Mouse (Mus musculus): ENCODE results near the gene Tbc1d2. TPM values are rescaled to one million over a fixed set of nuclear protein-coding genes. Genes with fewer than 3 reads are reported as not detected.
"Not testable (repeated sequence)": the region's sequence is repeated elsewhere in the genome, so short reads cannot be mapped to it uniquely, and the experiment has no call there.

Tbc1d2 gene
- polyA plus RNA-seq, 1 experiment, result 6.1 TPM

DNA sequence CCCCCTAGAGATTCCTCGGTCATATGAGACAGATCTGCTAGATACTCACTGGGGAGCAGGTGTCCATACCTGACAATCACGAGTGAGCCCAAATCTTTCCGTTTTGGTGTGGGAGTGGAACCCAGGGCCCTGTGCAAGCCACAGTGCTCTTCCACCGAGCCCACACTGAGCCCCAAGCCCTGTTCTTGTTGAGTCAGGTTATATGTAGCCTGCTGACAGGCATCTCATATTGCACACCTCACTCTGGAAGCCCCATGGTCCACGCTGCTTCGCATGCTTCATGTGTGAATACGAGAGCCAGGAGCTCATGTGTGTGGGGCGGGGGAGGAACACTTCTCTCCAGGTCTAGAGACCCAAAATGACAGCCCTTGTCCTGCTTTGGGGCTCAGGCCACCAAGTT is 60.9 kb downstream of the Tbc1d2 start:
- H3K27ac ChIP-seq (ENCODE audit: insufficient read depth, low read depth, low read length), result no peak overlapping the region
- no peaks in the 10 kb centered on the region for H3K4me1 ChIP-seq (ENCODE audit: control insufficient read depth, insufficient read depth, low read length)
- TF ChIP-seq POLR2A (IDR thresholded peaks at IDR 0.05; ENCODE audit: low read depth, low read length) (no peak), CTCF (conservative IDR thresholded peaks at IDR 0.05; ENCODE audit: insufficient read depth, insufficient read length, low read depth, low read length) (no peak)
- H3K27me3 ChIP-seq (replicated peaks; ENCODE audit: control insufficient read depth, insufficient read depth, low read length), result no peaks in the 10 kb centered on the region
- DNase-seq, result no peak
- no peaks in the 10 kb centered on the region for H3K36me3 ChIP-seq (ENCODE audit: control insufficient read depth, insufficient read depth, low read length)
- 79% methylated on average over 8 of the region's 8 CpGs for WGBS
- no peak overlapping the region for H3K4me3 ChIP-seq (ENCODE audit: insufficient read depth, low read depth, low read length)

DNA sequence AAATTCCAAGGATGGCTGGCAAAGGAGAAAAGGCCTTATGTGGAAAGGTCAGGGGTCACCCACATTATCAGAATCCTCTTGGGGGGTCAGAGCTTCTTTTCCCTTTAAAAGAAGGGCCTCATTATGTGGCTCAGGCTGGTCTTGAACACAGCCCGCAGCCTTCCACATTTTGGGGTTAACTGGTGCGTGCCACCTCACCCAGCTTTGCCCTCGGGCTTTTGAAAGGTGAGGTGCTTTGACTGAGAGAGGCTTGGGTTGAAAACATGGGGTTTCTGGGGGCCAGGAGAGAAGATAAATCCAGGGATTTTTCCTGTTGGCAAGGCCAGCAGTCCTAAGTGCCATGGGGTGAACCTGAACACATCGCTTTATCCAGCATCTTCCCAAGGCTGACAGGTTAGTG is 63.5 kb downstream of the Tbc1d2 start:
- 90% methylated on average over 4 of the region's 4 CpGs for WGBS
- no peaks in the 10 kb centered on the region for H3K27me3 ChIP-seq (replicated peaks; ENCODE audit: control insufficient read depth, insufficient read depth, low read length)

DNA sequence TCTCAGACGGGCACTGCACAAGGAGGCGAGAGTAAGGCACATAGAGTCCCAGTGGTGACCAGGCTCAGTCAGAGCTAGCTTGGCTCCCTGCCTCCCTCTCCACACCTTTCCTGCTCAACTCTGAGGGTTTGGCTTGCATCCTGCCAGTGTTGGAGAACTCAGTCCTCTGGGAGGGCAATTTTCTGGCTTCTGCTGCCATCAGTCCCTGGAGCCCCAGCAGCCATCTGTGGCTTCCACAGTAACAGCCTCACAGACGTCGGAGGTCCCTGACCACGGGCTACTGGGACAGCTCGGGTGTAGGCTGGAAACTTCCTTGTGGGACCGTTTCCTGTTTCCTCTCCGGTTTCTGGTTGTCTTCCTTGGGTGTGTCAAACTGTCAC is 64.2 kb downstream of the Tbc1d2 start:
- TF ChIP-seq CTCF (conservative IDR thresholded peaks at IDR 0.05; ENCODE audit: insufficient read depth, insufficient read length, low read depth, low read length) (no peak), POLR2A (IDR thresholded peaks at IDR 0.05; ENCODE audit: low read depth, low read length) (no peak)
- no peak overlapping the region for H3K4me3 ChIP-seq (ENCODE audit: insufficient read depth, low read depth, low read length)
- 66% methylated on average over 8 of the region's 8 CpGs for WGBS
- no peak overlapping the region for H3K27ac ChIP-seq (ENCODE audit: insufficient read depth, low read depth, low read length)
- DNase-seq, result no peak
- H3K36me3 ChIP-seq (ENCODE audit: control insufficient read depth, insufficient read depth, low read length), result no peaks in the 10 kb centered on the region
- H3K4me1 ChIP-seq (ENCODE audit: control insufficient read depth, insufficient read depth, low read length), result no peaks in the 10 kb centered on the region
- H3K27me3 ChIP-seq (replicated peaks; ENCODE audit: control insufficient read depth, insufficient read depth, low read length), result no peaks in the 10 kb centered on the region

More for the DNA sequence above, 63.5 kb downstream of the Tbc1d2 start:
- TF ChIP-seq CTCF (conservative IDR thresholded peaks at IDR 0.05; ENCODE audit: insufficient read depth, insufficient read length, low read depth, low read length), result no peak
- no peak for TF ChIP-seq POLR2A (IDR thresholded peaks at IDR 0.05; ENCODE audit: low read depth, low read length)
- no peak for DNase-seq
- Histone ChIP-seq H3K4me1 (ENCODE audit: control insufficient read depth, insufficient read depth, low read length) (no peaks in the 10 kb centered on the region), H3K36me3 (ENCODE audit: control insufficient read depth, insufficient read depth, low read length) (no peaks in the 10 kb centered on the region), H3K4me3 (ENCODE audit: insufficient read depth, low read depth, low read length) (no peak overlapping the region), H3K27ac (ENCODE audit: insufficient read depth, low read depth, low read length) (no peak overlapping the region)

DNA sequence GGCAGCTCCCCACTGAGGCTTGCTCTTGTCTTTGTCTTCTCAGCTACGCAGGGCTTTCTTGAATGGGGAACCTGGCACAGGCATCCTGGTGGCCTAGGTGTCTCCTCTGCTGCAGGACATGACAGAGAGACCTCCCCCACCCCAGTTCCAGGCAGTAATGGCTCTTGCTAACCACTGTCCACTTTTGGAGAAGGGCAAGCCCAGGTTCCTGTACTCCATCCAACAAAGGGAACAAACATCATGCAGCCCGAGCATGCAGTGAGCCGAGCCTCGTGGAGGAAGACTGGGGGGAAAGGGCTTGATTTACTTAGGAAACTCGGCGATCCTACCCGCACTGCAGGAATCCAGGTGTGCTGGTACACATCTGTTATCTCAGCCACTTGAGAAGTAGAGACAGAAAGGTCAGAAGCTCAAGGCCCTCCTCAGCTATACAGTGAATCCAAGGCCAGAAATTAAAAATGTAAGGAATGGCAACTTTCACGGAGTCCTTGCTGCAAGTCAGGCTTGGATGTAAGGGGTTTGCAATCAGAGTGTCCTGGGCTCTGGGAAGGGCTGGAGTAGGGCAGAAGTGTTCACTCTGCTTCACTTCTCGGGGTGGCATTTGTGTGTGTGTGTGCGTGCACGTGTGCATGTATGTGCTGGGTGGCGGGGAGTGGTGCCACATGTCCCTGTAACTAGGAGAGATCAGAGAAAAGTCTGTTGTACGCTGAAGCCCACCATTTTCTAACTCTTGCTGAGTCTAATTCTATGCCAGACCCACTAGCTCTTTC is 64.8 kb downstream of the Tbc1d2 start:
- Histone ChIP-seq H3K4me3 (ENCODE audit: insufficient read depth, low read depth, low read length) (no peak overlapping the region), H3K4me1 (ENCODE audit: control insufficient read depth, insufficient read depth, low read length) (no peaks in the 10 kb centered on the region), H3K36me3 (ENCODE audit: control insufficient read depth, insufficient read depth, low read length) (no peaks in the 10 kb centered on the region), H3K27ac (ENCODE audit: insufficient read depth, low read depth, low read length) (no peak overlapping the region), H3K27me3 (replicated peaks; ENCODE audit: control insufficient read depth, insufficient read depth, low read length) (no peaks in the 10 kb centered on the region)
- 70% methylated on average over 13 of the region's 13 CpGs for WGBS
- DNase-seq, result no peak
- TF ChIP-seq CTCF (conservative IDR thresholded peaks at IDR 0.05; ENCODE audit: insufficient read depth, insufficient read length, low read depth, low read length) (no peak), POLR2A (IDR thresholded peaks at IDR 0.05; ENCODE audit: low read depth, low read length) (no peak)

DNA sequence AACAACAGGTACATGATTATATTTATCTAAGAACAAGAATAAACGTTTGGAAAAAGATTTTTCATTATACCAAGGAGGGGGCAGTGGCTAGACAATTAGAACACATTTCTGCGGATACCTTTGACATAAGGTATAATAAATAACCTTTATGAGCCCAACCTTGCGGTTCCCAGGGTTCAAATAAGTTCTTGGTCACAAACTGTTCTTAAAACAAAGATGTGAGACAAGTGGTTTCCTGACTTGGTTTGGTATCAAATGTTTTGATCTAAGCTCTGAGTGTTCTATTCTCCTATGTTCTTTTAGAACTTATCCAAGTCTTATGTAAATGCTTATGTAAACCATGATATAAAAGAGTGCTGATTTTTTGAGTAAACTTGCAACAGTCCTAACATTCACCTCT is 65.5 kb downstream of the Tbc1d2 start:
- H3K4me3 ChIP-seq (ENCODE audit: insufficient read depth, low read depth, low read length); H3K4me1 ChIP-seq (ENCODE audit: control insufficient read depth, insufficient read depth, low read length); H3K27ac ChIP-seq (ENCODE audit: insufficient read depth, low read depth, low read length); DNase-seq; H3K36me3 ChIP-seq (ENCODE audit: control insufficient read depth, insufficient read depth, low read length); H3K27me3 ChIP-seq (replicated peaks; ENCODE audit: control insufficient read depth, insufficient read depth, low read length): not testable (repeated sequence)
- WGBS, result 29% methylated on average over 3 of the region's 3 CpGs

DNA sequence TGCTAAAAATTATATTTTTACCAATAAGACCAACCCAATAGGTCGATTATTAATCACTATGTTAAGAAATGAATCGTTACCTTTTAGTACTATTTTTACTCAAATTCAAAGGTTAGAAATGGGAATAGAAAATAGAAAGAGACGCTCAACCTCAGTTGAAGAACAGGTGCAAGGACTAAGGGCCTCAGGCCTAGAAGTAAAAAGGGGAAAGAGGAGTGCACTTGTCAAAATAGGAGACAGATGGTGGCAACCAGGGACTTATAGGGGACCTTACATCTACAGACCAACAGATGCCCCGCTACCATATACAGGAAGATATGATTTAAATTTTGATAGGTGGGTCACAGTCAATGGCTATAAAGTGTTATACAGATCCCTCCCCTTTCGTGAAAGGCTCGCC is 65.9 kb downstream of the Tbc1d2 start:
- not testable (repeated sequence) for H3K4me3 ChIP-seq (ENCODE audit: insufficient read depth, low read depth, low read length); H3K27me3 ChIP-seq (replicated peaks; ENCODE audit: control insufficient read depth, insufficient read depth, low read length); H3K36me3 ChIP-seq (ENCODE audit: control insufficient read depth, insufficient read depth, low read length); H3K27ac ChIP-seq (ENCODE audit: insufficient read depth, low read depth, low read length); H3K4me1 ChIP-seq (ENCODE audit: control insufficient read depth, insufficient read depth, low read length); DNase-seq
- WGBS, result 89% methylated on average over 2 of the region's 6 CpGs

DNA sequence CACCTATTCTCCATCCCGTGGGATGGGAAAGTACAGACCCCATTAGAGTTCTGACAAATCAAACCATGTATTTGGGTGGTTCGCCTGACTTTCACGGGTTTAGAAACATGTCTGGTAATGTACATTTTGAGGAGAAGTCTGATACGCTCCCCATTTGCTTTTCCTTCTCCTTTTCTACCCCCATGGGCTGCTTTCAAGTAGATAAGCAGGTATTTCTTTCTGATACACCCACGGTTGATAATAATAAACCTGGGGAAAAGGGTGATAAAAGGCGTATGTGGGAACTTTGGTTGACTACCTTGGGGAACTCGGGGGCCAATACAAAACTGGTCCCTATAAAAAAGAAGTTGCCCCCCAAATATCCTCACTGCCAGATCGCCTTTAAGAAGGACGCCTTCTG is 68.0 kb downstream of the Tbc1d2 start:
- H3K27me3 ChIP-seq (replicated peaks; ENCODE audit: control insufficient read depth, insufficient read depth, low read length); H3K36me3 ChIP-seq (ENCODE audit: control insufficient read depth, insufficient read depth, low read length); H3K4me3 ChIP-seq (ENCODE audit: insufficient read depth, low read depth, low read length); DNase-seq; H3K27ac ChIP-seq (ENCODE audit: insufficient read depth, low read depth, low read length); H3K4me1 ChIP-seq (ENCODE audit: control insufficient read depth, insufficient read depth, low read length): not testable (repeated sequence)
- 88% methylated on average over 9 of the region's 9 CpGs for WGBS

DNA sequence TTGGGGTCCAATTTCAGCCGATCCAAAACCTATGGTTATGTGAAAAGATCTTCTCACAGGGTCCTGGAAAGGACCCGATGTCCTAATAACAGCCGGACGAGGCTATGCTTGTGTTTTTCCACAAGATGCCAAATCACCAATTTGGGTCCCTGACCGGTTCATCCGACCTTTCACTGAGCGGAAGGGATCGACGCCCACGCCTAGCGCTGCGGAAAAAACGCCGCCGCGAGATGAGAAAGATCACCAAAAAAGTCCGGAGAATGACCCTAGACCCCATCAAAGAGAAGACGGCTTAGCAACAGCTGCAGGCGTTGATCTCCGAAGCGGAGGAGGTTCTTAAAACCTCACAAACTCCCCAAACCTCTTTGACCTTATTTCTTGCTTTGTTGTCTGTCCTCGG is 68.4 kb downstream of the Tbc1d2 start:
- H3K4me3 ChIP-seq (ENCODE audit: insufficient read depth, low read depth, low read length); H3K36me3 ChIP-seq (ENCODE audit: control insufficient read depth, insufficient read depth, low read length); H3K27me3 ChIP-seq (replicated peaks; ENCODE audit: control insufficient read depth, insufficient read depth, low read length); H3K4me1 ChIP-seq (ENCODE audit: control insufficient read depth, insufficient read depth, low read length); H3K27ac ChIP-seq (ENCODE audit: insufficient read depth, low read depth, low read length); DNase-seq: not testable (repeated sequence)
- WGBS, result 92% methylated on average over 22 of the region's 22 CpGs

DNA sequence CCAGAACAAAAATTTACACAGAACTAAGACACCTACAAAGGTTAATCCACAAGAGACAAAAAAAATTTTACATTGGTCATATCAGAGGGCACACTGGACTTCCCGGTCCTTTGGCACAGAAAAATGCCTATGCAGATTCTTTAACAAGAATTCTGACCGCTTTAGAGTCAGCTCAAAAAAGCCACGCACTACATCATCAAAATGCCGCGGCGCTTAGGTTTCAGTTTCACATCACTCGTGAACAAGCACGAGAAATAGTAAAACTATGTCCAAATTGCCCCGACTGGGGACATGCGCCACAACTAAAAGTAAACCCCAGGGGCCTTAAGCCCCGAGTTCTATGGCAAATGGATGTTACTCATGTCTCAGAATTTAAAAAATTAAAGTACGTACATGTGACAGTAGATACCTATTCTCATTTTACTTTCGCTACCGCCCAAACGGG is 69.2 kb downstream of the Tbc1d2 start:
- DNase-seq; H3K27me3 ChIP-seq (replicated peaks; ENCODE audit: control insufficient read depth, insufficient read depth, low read length); H3K4me1 ChIP-seq (ENCODE audit: control insufficient read depth, insufficient read depth, low read length); H3K27ac ChIP-seq (ENCODE audit: insufficient read depth, low read depth, low read length); H3K36me3 ChIP-seq (ENCODE audit: control insufficient read depth, insufficient read depth, low read length); H3K4me3 ChIP-seq (ENCODE audit: insufficient read depth, low read depth, low read length): not testable (repeated sequence)
- WGBS, result 85% methylated on average over 15 of the region's 15 CpGs

DNA sequence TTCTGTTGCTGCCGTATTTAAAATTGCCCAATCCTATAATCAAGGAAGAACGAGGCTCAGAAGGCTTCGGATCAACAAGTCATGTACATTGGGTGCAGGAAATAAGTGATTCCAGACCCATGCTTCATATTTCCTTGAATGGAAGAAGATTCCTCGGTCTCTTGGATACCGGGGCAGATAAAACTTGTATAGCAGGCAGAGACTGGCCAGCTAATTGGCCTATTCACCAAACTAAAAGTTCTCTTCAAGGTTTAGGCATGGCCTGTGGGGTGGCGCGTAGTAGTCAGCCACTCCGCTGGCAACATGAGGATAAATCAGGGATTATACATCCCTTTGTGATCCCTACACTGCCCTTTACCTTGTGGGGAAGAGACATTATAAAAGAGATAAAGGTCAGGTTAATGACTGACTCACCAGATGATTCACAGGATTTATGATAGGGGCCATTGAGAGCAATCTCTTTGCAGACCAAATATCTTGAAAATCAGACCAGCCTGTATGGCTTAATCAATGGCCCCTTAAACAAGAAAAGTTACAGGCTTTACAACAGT is 71.1 kb downstream of the Tbc1d2 start:
- not testable (repeated sequence) for H3K27ac ChIP-seq (ENCODE audit: insufficient read depth, low read depth, low read length); H3K36me3 ChIP-seq (ENCODE audit: control insufficient read depth, insufficient read depth, low read length); DNase-seq; H3K4me3 ChIP-seq (ENCODE audit: insufficient read depth, low read depth, low read length); H3K4me1 ChIP-seq (ENCODE audit: control insufficient read depth, insufficient read depth, low read length); H3K27me3 ChIP-seq (replicated peaks; ENCODE audit: control insufficient read depth, insufficient read depth, low read length)
- WGBS, result 92% methylated on average over 8 of the region's 8 CpGs
